23 mouse cellular contexts compared by ENCODE assay signal in the genomic region with DNA sequence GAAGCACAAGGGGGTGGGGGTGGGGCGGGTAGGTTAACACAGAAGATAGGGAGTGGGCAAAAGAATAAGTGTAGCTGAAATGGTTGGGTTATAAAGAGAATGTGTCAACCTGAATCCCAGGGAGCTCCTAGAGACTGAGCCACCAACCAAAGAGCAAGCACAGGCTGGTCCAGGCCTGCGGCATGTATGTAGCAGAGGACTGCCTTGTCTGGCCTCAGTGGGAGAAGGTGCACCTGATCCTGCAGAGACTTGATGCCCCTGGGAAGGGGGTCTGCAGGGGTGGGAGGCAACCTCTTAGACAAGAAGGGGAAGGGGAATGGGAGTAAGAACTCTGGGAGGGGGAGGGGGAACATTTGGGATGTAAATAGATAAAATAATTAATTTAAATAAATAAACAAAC.
DNase-seq lines count a peak whose midpoint lies in the region; ATAC-seq and TF ChIP-seq lines count a peak whose summit lies in the region.
"Had no signal": no experiment of that assay in that cellular context is flagged by ENCODE, and none has a peak within 500 bp of the region (broad histone marks: within the 10 kb centered on the region; RNA-seq: fewer than 3 reads in every experiment).

No protein-coding gene starts in this region.

- TF ChIP-seq CTCF in hindbrain, postnatal 0 days (IDR thresholded peaks at IDR 0.05; ENCODE audit: low read depth), result no peak

- H3K4me1 ChIP-seq in heart, embryonic 10.5 days, result peaks cover 26% of the 10 kb centered on the region
- no peaks in the 10 kb centered on the region for H3K4me1 ChIP-seq in hindbrain, embryonic 15.5 days (replicated peaks)
- no peaks in the 10 kb centered on the region for H3K4me1 ChIP-seq in hindbrain, postnatal 0 days (ENCODE audit: insufficient read depth, low read length)
- peaks cover 39% of the 10 kb centered on the region for H3K4me1 ChIP-seq in megakaryocyte, embryonic 14.5 days
- H3K4me1 ChIP-seq: hindbrain, embryonic 10.5 days; hindbrain, embryonic 13.5 days; intestine, embryonic 15.5 days had no signal

- 0 out of 2 replicates have a peak, but pooled peaks have one; percentile 30 for ATAC-seq in hindbrain, embryonic 15.5 days (ENCODE audit: low FRiP score, low read depth)
- ATAC-seq in hindbrain, postnatal 0 days, result no peak
- ATAC-seq in megakaryocyte, adult 5-6 weeks (ENCODE audit: poor library complexity, severe bottlenecking), result no peak
- ATAC-seq: CD4-positive, CD25-positive, alpha-beta regulatory T cell, adult 4 months; forebrain, embryonic 13.5 days; forebrain, embryonic 16.5 days; intestine, embryonic 15.5 days had no signal

- peak; percentile 65 for DNase-seq in heart, embryonic 10.5 days (ENCODE audit: low spot score)
- DNase-seq in heart, adult 18-20 months, result no peak
- no peak for DNase-seq in hindbrain, postnatal 0 days (ENCODE audit: low spot score)
- DNase-seq: adrenal gland, adult 2 months; adrenal gland, postnatal 14 days; cerebellum, adult 11 months; cerebellum, adult 2 months; cerebellum, adult 9-11 months; cerebellum, postnatal 25 days; gastrocnemius, postnatal 10 days; gastrocnemius, postnatal 36 days; heart, postnatal 36 days; kidney, adult 18-20 months had no signal

- H3K4me2 ChIP-seq in hindbrain, embryonic 15.5 days, result no peak overlapping the region
- H3K4me2 ChIP-seq in hindbrain, postnatal 0 days (ENCODE audit: low read depth, low read length), result no peak overlapping the region
- H3K4me2 ChIP-seq: forebrain, embryonic 13.5 days; hindbrain, embryonic 13.5 days; intestine, embryonic 15.5 days had no signal

- H3K27ac ChIP-seq in heart, embryonic 10.5 days, result peak overlapping the region; percentile 25; the same call in 1 of the 2 replicates
- no peak overlapping the region for H3K27ac ChIP-seq in hindbrain, embryonic 15.5 days (replicated peaks)
- H3K27ac ChIP-seq in hindbrain, postnatal 0 days, result no peak overlapping the region
- H3K27ac ChIP-seq: forebrain, embryonic 10.5 days; forebrain, embryonic 13.5 days; hindbrain, embryonic 10.5 days; hindbrain, embryonic 13.5 days; intestine, embryonic 15.5 days had no signal

- H3K27me3 ChIP-seq in heart, embryonic 10.5 days (ENCODE audit: insufficient read depth, poor library complexity, severe bottlenecking), result no peaks in the 10 kb centered on the region
- H3K27me3 ChIP-seq in hindbrain, embryonic 15.5 days, result no peaks in the 10 kb centered on the region
- no peaks in the 10 kb centered on the region for H3K27me3 ChIP-seq in hindbrain, postnatal 0 days (ENCODE audit: insufficient read depth, low read length)
- H3K27me3 ChIP-seq in megakaryocyte, embryonic 14.5 days (replicated peaks), result no peaks in the 10 kb centered on the region
- H3K27me3 ChIP-seq: forebrain, embryonic 13.5 days; hindbrain, embryonic 13.5 days; intestine, embryonic 15.5 days had no signal

- no peak overlapping the region for H3K9ac ChIP-seq in hindbrain, embryonic 15.5 days
- no peak overlapping the region for H3K9ac ChIP-seq in hindbrain, postnatal 0 days (replicated peaks; ENCODE audit: low read length)
- H3K9ac ChIP-seq: forebrain, embryonic 13.5 days; hindbrain, embryonic 13.5 days; intestine, embryonic 15.5 days had no signal

- H3K4me3 ChIP-seq in heart, embryonic 10.5 days, result no peak overlapping the region
- H3K4me3 ChIP-seq in hindbrain, embryonic 15.5 days, result no peak overlapping the region
- H3K4me3 ChIP-seq in hindbrain, postnatal 0 days (ENCODE audit: low read length), result no peak overlapping the region
- peak overlapping the region; percentile 23 for H3K4me3 ChIP-seq in megakaryocyte, embryonic 14.5 days (replicated peaks)
- H3K4me3 ChIP-seq: forebrain, embryonic 10.5 days; forebrain, embryonic 13.5 days; hindbrain, embryonic 10.5 days; hindbrain, embryonic 13.5 days; intestine, embryonic 15.5 days had no signal

- H3K9me3 ChIP-seq in heart, embryonic 10.5 days, result no peaks in the 10 kb centered on the region
- H3K9me3 ChIP-seq in hindbrain, embryonic 15.5 days, result no peaks in the 10 kb centered on the region
- no peaks in the 10 kb centered on the region for H3K9me3 ChIP-seq in hindbrain, postnatal 0 days (ENCODE audit: low read length)
- H3K9me3 ChIP-seq in megakaryocyte, embryonic 14.5 days, result no peaks in the 10 kb centered on the region
- H3K9me3 ChIP-seq: forebrain, embryonic 10.5 days; forebrain, embryonic 13.5 days; hindbrain, embryonic 10.5 days; hindbrain, embryonic 13.5 days; intestine, embryonic 15.5 days had no signal

- peaks cover 39% of the 10 kb centered on the region for H3K36me3 ChIP-seq in heart, embryonic 10.5 days
- no peaks in the 10 kb centered on the region for H3K36me3 ChIP-seq in hindbrain, embryonic 15.5 days
- H3K36me3 ChIP-seq in hindbrain, postnatal 0 days (ENCODE audit: insufficient read depth, low read length), result no peaks in the 10 kb centered on the region
- H3K36me3 ChIP-seq in megakaryocyte, embryonic 14.5 days (replicated peaks; ENCODE audit: low read length), result peaks cover 90% of the 10 kb centered on the region
- H3K36me3 ChIP-seq: hindbrain, embryonic 13.5 days; intestine, embryonic 15.5 days had no signal

- WGBS in heart, embryonic 10.5 days, result 74% methylated on average over 2 of the region's 2 CpGs
- 93% methylated on average over 2 of the region's 2 CpGs for WGBS in hindbrain, embryonic 15.5 days
- 91% methylated on average over 2 of the region's 2 CpGs for WGBS in hindbrain, postnatal 0 days
